Mouse (Mus musculus) Patski (cell line): ENCODE results near the gene Opa3. TPM values are rescaled to one million over a fixed set of nuclear protein-coding genes. Genes with fewer than 3 reads are reported as not detected.

Source experiments
- ATAC-seq: fragments of 100-300 bp; one replicate; pipeline ENCODE4 v1.8.0; 2021
- CTCF ChIA-PET: fragments of 350-600 bp; sonication (Branson Sonifier 250); formaldehyde crosslinking; loops from one replicate; lab custom pipeline; 2022; ENCODE audit warnings: inconsistent platforms; lab: Charles Lee
- POLR2A ChIA-PET: fragments of 350-600 bp; sonication (Branson Sonifier 250); formaldehyde crosslinking; loops from one replicate; lab custom pipeline; 2022; ENCODE audit warnings: antibody characterized with exemption, inconsistent platforms; lab: Charles Lee
- DNase-seq: peaks from one replicate; pipeline ENCODE4 v3.0.0-alpha.2; 2011; ENCODE audit warnings: low read depth, low spot score
- H3K27me3 ChIP-seq: fragments of 371-371 bp; one replicate; pipeline ENCODE4 v1.5.1; 2021
- CTCF ChIP-seq: fragments of 100-300 bp; IDR thresholded peaks from one replicate; pipeline ENCODE4 v1.5.1; 2021
- in situ Hi-C: fragments of 300-500 bp; cut with MboI; formaldehyde crosslinking; loops from 3 replicates; pipeline ENCODE4 v1.11.1; 2018; ENCODE audit warnings: low pct_unique_long_range_greater_than_20kb, mixed read lengths
- polyA plus RNA-seq: library from polyadenylated mRNA; unstranded; gene quantifications from one replicate; pipeline ENCODE4 v1.2.3, GENCODE M21; 2021

Gene Opa3
- 39.2 TPM for polyA plus RNA-seq

- ATAC-seq (peak; percentile 94), DNase-seq (peak; percentile 95)
- in situ Hi-C loops = no loop called here
- CTCF ChIA-PET = interaction anchor here (1.3 to 2.4 kb wide), 4 partner anchors 11 to 53 kb away, joined by 3 to 11 read pairs (median 6); no protein-coding TSS in a partner anchor
- TF ChIP-seq CTCF = no peak
- POLR2A ChIA-PET = interaction anchor here (0.8 kb wide), 1 partner anchor 114 kb away, joined by 3 read pairs; no protein-coding TSS in a partner anchor
- H3K27me3 ChIP-seq = no peaks in the 10 kb centered on the region
These were observed at the start of gene Opa3 for GRCm38 (mm10) chr7:19227883-19228792. Gene Opa3, plus strand, starts transcription at chr7:19228334.

GRCm38 (mm10) chr7:19178443-19179092 lies 49.6 kb upstream of the Opa3 start:
- in situ Hi-C loops = no loop called here
- no peak for ATAC-seq
- CTCF ChIA-PET = interaction anchor here (0.9 to 4.5 kb wide), 15 partner anchors 13 to 177 kb away, joined by 3 to 30 read pairs (median 5); partner anchors contain the start of genes Gipr, Ppm1n and Snrpd2

GRCm38 (mm10) chr7:19179173-19179572 lies 49.0 kb upstream of the Opa3 start:
- no peak for TF ChIP-seq CTCF
- in situ Hi-C loops = no loop called here
- H3K27me3 ChIP-seq = no peaks in the 10 kb centered on the region
- ATAC-seq (no peak), DNase-seq (no peak)
- CTCF ChIA-PET = interaction anchor here (1.0 to 4.5 kb wide), 12 partner anchors 13 to 177 kb away, joined by 3 to 30 read pairs (median 5); partner anchors contain the start of genes Gipr and Snrpd2
- POLR2A ChIA-PET = interaction anchor here (0.8 to 1.2 kb wide), 2 partner anchors 30 to 93 kb away, joined by 3 to 6 read pairs; no protein-coding TSS in a partner anchor

More at GRCm38 (mm10) chr7:19178443-19179092, 49.6 kb upstream of the Opa3 start:
- DNase-seq = no peak
- POLR2A ChIA-PET = interaction anchor here (0.8 to 1.2 kb wide), 2 partner anchors 31 to 94 kb away, joined by 3 to 6 read pairs; no protein-coding TSS in a partner anchor
- H3K27me3 ChIP-seq = no peaks in the 10 kb centered on the region
- TF ChIP-seq CTCF = no peak

- ATAC-seq = no peak
- in situ Hi-C loops = no loop called here
- DNase-seq = no peak
- ChIA-PET POLR2A (no interaction called here), CTCF (interaction anchor here (1.1 to 4.5 kb wide), 3 partner anchors 14 to 29 kb away, joined by 3 to 30 read pairs (median 13); no protein-coding TSS in a partner anchor)
- no peak for TF ChIP-seq CTCF
- no peaks in the 10 kb centered on the region for H3K27me3 ChIP-seq
These were observed 48.2 kb upstream of the Opa3 start for GRCm38 (mm10) chr7:19179936-19180335.

GRCm38 (mm10) chr7:19180862-19181429 lies 47.2 kb upstream of the Opa3 start:
- ChIA-PET CTCF (interaction anchor here (1.0 to 4.5 kb wide), 2 partner anchors 25 to 28 kb away, joined by 3 to 30 read pairs; no protein-coding TSS in a partner anchor), POLR2A (no interaction called here)
- TF ChIP-seq CTCF = no peak
- DNase-seq = no peak
- in situ Hi-C loops = no loop called here
- no peaks in the 10 kb centered on the region for H3K27me3 ChIP-seq
- no peak for ATAC-seq

GRCm38 (mm10) chr7:19184250-19184649 lies 43.9 kb upstream of the Opa3 start:
- ChIA-PET POLR2A (interaction anchor here (1.4 kb wide), 1 partner anchor 15 kb away, joined by 3 read pairs; no protein-coding TSS in a partner anchor), CTCF (interaction anchor here (0.9 to 2.1 kb wide), 2 partner anchors 10 to 19 kb away, joined by 3 to 6 read pairs; no protein-coding TSS in a partner anchor)
- ATAC-seq = no peak
- in situ Hi-C loops = no loop called here
- no peak for DNase-seq
- TF ChIP-seq CTCF = no peak
- H3K27me3 ChIP-seq = no peaks in the 10 kb centered on the region

- ATAC-seq (no peak), DNase-seq (peak; percentile 54)
- H3K27me3 ChIP-seq = no peaks in the 10 kb centered on the region
- POLR2A ChIA-PET = interaction anchor here (1.4 kb wide), 1 partner anchor 14 kb away, joined by 3 read pairs; no protein-coding TSS in a partner anchor
- CTCF ChIA-PET = interaction anchor here (0.9 to 2.1 kb wide), 2 partner anchors 10 to 18 kb away, joined by 3 to 6 read pairs; no protein-coding TSS in a partner anchor
- in situ Hi-C loops = no loop called here
- TF ChIP-seq CTCF = no peak
These were observed 43.4 kb upstream of the Opa3 start for GRCm38 (mm10) chr7:19184758-19185157.

- CTCF ChIA-PET = interaction anchor here (0.9 to 1.5 kb wide), 7 partner anchors 9 to 16 kb away, joined by 3 to 6 read pairs (median 3); no protein-coding TSS in a partner anchor
- in situ Hi-C loops = no loop called here
- ATAC-seq (no peak), DNase-seq (no peak)
- peak; percentile 52 for TF ChIP-seq CTCF
- no peaks in the 10 kb centered on the region for H3K27me3 ChIP-seq
- POLR2A ChIA-PET = no interaction called here
These were observed 33.5 kb upstream of the Opa3 start for GRCm38 (mm10) chr7:19194676-19195075.

- DNase-seq = no peak
- ChIA-PET POLR2A (no interaction called here), CTCF (interaction anchor here (1.6 to 4.4 kb wide), 4 partner anchors 12 to 85 kb away, joined by 5 to 25 read pairs (median 16); no protein-coding TSS in a partner anchor)
- in situ Hi-C loops = no loop called here
- H3K27me3 ChIP-seq = no peaks in the 10 kb centered on the region
- TF ChIP-seq CTCF = peak; percentile 68
- ATAC-seq = no peak
These were observed 31.5 kb upstream of the Opa3 start for GRCm38 (mm10) chr7:19196676-19197075.
